Mouse (Mus musculus) intestine, embryonic 15.5 days (tissue): ENCODE data around the gene Hook2. TPM values are rescaled to one million over a fixed set of nuclear protein-coding genes. Genes with fewer than 3 reads are reported as not detected.

Experiments used
- ATAC-seq: fragments of 200-750 bp; cut with Nextera tagmentation; 2 replicates; pipeline ENCODE4 v1.8.0; 2017; ENCODE audit warnings: moderate TSS enrichment, moderate library complexity
- H3K27ac ChIP-seq: fragments of 300-500 bp; sonication (generic); 2 replicates; pipeline ENCODE4 v1.5.1; 2015; ENCODE audit warnings: mild to moderate bottlenecking, inconsistent platforms
- H3K27me3 ChIP-seq: fragments of 300-500 bp; sonication (generic); replicated peaks from 2 replicates; pipeline ENCODE4 v1.6.1; 2015; ENCODE audit warnings: inconsistent platforms
- H3K36me3 ChIP-seq: fragments of 300-500 bp; sonication (generic); 2 replicates; pipeline ENCODE4 v1.6.1; 2015; ENCODE audit warnings: inconsistent platforms
- H3K4me1 ChIP-seq: fragments of 300-500 bp; sonication (generic); replicated peaks from 2 replicates; pipeline ENCODE4 v1.6.1; 2015; ENCODE audit warnings: inconsistent platforms
- H3K4me2 ChIP-seq: fragments of 300-500 bp; sonication (generic); replicated peaks from 2 replicates; pipeline ENCODE4 v1.6.1; 2015; ENCODE audit warnings: mild to moderate bottlenecking, inconsistent platforms
- H3K4me3 ChIP-seq: fragments of 300-500 bp; sonication (generic); replicated peaks from 2 replicates; pipeline ENCODE4 v1.5.1; 2015; ENCODE audit warnings: inconsistent platforms
- H3K9ac ChIP-seq: fragments of 300-500 bp; sonication (generic); 2 replicates; pipeline ENCODE4 v1.6.1; 2015; ENCODE audit warnings: inconsistent platforms
- H3K9me3 ChIP-seq: fragments of 300-500 bp; sonication (generic); 2 replicates; pipeline ENCODE4 v1.6.1; 2016; ENCODE audit warnings: inconsistent platforms
- WGBS: fragments of 180-500 bp; shearing (Covaris S2); methylation state at CpG from one replicate; pipeline ENCODE4 v1.1.7; 2015; 5-methylcytosine and 5-hydroxymethylcytosine counted together
- polyA plus RNA-seq: library from polyadenylated mRNA; unstranded; fragments of >200 nt; fragmentation: Nextera tagmentation; extraction: Ambion mirVana; gene quantifications from 2 replicates; pipeline ENCODE4 v1.2.1, GENCODE M21; 2015

Gene Hook2
- polyA plus RNA-seq: 68.7 and 75.8 TPM in 2 replicates

DNA sequence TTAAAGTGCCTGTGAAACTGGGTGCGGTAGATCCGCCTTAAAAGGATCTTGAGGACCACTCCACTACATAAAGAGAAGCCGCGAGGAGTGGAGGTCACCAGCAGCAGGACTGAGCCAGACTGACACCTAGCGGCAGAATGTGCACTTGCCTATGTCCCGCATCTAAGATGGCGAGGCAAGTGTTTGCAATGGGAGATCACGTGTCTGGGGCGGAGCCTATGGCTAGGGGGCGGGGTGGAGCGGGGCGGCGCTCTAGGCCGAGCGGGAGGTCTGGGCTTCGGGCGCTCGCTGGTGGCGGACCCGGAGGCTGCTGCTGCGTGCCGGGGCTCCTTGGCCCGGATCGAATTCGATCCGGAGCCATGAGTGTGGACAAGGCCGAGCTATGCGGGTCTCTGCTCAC is at the start of gene Hook2:
Gene Hook2, plus strand, starts transcription at position 255 of the 400 bp plus-strand sequence.
- no peaks in the 10 kb centered on the region for H3K27me3 ChIP-seq
- no peaks in the 10 kb centered on the region for H3K36me3 ChIP-seq
- H3K27ac ChIP-seq: peak within 1 kb of the TSS; percentile 90
- under 1% methylated on average over 28 of the region's 28 CpGs for WGBS
- peak within 1 kb of the TSS; percentile 54 for H3K4me3 ChIP-seq
- peak within 1 kb of the TSS; percentile 63 for H3K9ac ChIP-seq
- ATAC-seq: peak; percentile 87
- H3K4me2 ChIP-seq: peak within 1 kb of the TSS; percentile 83
- peaks cover 25% of the 10 kb centered on the region for H3K4me1 ChIP-seq
- H3K9me3 ChIP-seq: no peaks in the 10 kb centered on the region

GRCm38 (mm10) chr8:84943699-84944098 is 46.7 kb upstream of the Hook2 start:
- Histone ChIP-seq H3K36me3 (no peaks in the 10 kb centered on the region), H3K27me3 (peaks cover 48% of the 10 kb centered on the region), H3K27ac (no peak overlapping the region), H3K4me2 (no peak overlapping the region), H3K9me3 (no peaks in the 10 kb centered on the region), H3K4me3 (no peak overlapping the region), H3K4me1 (peaks cover 21% of the 10 kb centered on the region), H3K9ac (no peak overlapping the region)
- no peak for ATAC-seq
- WGBS: 16% methylated on average over 4 of the region's 4 CpGs

DNA sequence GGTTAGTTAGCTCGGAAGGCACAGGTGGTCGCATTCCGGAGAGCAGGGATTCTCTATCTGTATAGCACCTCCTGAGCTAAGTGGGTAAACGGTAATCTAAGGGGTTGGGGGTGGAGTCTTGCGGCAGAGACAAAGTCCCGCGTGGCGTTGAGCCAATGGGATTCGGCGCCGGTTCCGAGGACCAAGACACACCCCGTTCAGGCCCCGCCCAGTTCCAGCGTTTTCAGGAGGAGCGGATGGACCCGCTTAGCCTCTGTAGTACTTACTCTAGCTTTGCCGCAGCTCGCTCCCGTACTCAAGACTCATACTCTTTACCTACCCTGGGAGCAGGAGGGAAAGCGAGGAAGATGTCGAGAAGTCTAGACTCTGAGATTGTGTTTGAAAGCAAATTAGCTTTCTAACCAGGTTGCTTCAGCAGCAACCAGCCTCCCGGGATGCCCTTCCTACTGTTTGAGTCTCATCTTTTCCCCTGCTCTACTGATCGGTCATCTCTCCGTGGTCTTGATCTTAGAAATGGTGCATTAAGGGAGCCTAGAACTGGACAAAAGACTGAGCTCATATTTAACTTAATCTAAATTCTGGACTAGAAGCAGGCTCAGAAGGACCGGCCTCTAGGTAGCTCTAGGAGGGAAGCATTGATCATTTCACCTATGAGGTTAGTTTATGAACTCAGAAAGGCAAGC is 45.8 kb upstream of the Hook2 start:
- peak; percentile 78 for ATAC-seq

DNA sequence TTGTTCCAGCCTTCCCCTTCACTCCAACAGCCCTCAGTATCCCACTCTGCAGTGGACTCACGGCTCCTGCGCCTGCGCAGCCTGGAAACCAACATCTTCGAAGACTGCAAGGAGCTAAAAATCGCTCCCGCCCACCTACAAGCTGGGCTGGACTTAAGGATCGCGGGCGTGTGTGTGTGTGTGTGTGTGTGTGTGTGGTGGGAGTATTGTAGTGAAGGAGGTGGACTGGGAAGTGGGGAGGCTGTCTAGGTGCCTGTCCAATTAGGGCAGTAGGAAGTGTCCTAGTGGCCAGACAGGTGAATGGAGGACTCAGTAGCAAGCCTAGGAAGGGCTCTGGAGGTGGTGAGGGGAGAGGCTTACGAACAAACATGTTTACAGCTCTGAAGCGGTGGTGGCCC is 45.2 kb upstream of the Hook2 start:
- peak; percentile 27; the same call in 1 of the 2 replicates for ATAC-seq
- Histone ChIP-seq H3K9ac (no peak overlapping the region), H3K4me1 (peaks cover 21% of the 10 kb centered on the region), H3K27ac (no peak overlapping the region), H3K4me3 (no peak overlapping the region), H3K4me2 (peak overlapping the region; percentile 74; the same call in 1 of the 2 replicates), H3K9me3 (no peaks in the 10 kb centered on the region), H3K27me3 (peaks cover 53% of the 10 kb centered on the region), H3K36me3 (no peaks in the 10 kb centered on the region)
- WGBS: 3% methylated on average over 11 of the region's 11 CpGs

More for the DNA sequence above, 45.8 kb upstream of the Hook2 start:
- Histone ChIP-seq H3K9me3 (no peaks in the 10 kb centered on the region), H3K4me1 (peaks cover 21% of the 10 kb centered on the region), H3K36me3 (no peaks in the 10 kb centered on the region), H3K4me3 (peak overlapping the region; percentile 9; the same call in 1 of the 2 replicates), H3K9ac (no peak overlapping the region), H3K4me2 (peak overlapping the region; percentile 39), H3K27ac (no peak overlapping the region), H3K27me3 (peaks cover 47% of the 10 kb centered on the region)
- WGBS: 4% methylated on average over 26 of the region's 26 CpGs

GRCm38 (mm10) chr8:84945633-84946527 is 44.5 kb upstream of the Hook2 start:
- peak; percentile 44 for ATAC-seq
- Histone ChIP-seq H3K4me2 (peak overlapping the region; percentile 74), H3K4me3 (peak overlapping the region; percentile 39), H3K27me3 (peaks cover 59% of the 10 kb centered on the region), H3K9ac (no peak overlapping the region), H3K27ac (no peak overlapping the region), H3K36me3 (no peaks in the 10 kb centered on the region), H3K9me3 (no peaks in the 10 kb centered on the region), H3K4me1 (peaks cover 21% of the 10 kb centered on the region)
- WGBS: 1% methylated on average over 51 of the region's 67 CpGs

DNA sequence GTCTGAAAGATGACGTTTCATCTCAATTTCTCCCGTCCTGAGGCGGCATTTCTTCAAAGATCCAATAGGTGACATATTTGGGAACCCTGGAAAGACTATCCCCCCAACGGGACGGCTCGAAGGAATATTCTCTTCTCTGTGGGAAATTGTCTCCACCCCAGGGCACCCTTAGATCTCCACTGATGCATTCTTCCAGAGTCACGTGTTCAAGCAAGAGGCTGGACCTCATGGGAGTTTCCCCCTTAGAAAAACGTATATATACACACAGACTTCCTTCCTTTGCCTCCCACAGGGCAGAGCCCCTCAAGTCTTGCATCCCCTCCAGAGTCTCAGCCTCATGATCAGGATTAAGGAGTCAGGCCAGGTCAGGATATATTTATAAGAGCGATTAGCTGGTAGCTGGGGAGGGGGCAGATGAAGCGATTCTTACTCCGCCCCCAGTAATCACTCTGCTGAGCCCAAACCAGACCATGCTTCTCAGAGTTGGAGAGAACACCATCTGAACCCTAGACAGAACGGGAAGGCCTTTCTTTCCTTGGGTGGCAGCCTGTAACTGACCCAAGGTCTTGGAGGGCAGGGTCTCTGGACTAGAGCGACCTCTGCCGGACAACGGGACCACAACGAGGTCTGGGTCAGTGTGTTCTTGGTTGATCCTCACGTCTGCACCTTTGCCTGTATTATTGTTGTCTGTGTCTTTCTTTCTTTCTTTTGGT is 43.7 kb upstream of the Hook2 start, which contains the start of gene Rtbdn:
Gene Rtbdn, plus strand, starts transcription at position 464 of the 713 bp plus-strand sequence.
- H3K4me1 ChIP-seq: peaks cover 21% of the 10 kb centered on the region
- 14% methylated on average over 17 of the region's 17 CpGs for WGBS
- H3K36me3 ChIP-seq: no peaks in the 10 kb centered on the region
- H3K4me3 ChIP-seq: peak within 1 kb of the TSS; percentile 39
- no peaks in the 10 kb centered on the region for H3K9me3 ChIP-seq
- peak within 1 kb of the TSS; percentile 74 for H3K4me2 ChIP-seq
- ATAC-seq: 0 out of 2 replicates have a peak, but pooled peaks have one; percentile 26
- H3K27ac ChIP-seq: no peak within 1 kb of the TSS
- H3K9ac ChIP-seq: no peak within 1 kb of the TSS
- H3K27me3 ChIP-seq: peaks cover 65% of the 10 kb centered on the region

- Histone ChIP-seq H3K36me3 (no peaks in the 10 kb centered on the region), H3K27me3 (peaks cover 61% of the 10 kb centered on the region), H3K27ac (no peak overlapping the region), H3K4me2 (no peak overlapping the region), H3K9me3 (no peaks in the 10 kb centered on the region), H3K4me1 (peaks cover 21% of the 10 kb centered on the region), H3K4me3 (no peak overlapping the region), H3K9ac (no peak overlapping the region)
- WGBS: 16% methylated on average over 9 of the region's 9 CpGs
- peak; percentile 24; the same call in 1 of the 2 replicates for ATAC-seq
These were observed 43.2 kb upstream of the Hook2 start for GRCm38 (mm10) chr8:84947241-84947545.

GRCm38 (mm10) chr8:84949753-84950152 is 40.6 kb upstream of the Hook2 start:
- no peak overlapping the region for H3K4me3 ChIP-seq
- 24% methylated on average over 12 of the region's 12 CpGs for WGBS
- no peak overlapping the region for H3K9ac ChIP-seq
- H3K27me3 ChIP-seq: peaks cover 53% of the 10 kb centered on the region
- no peak overlapping the region for H3K27ac ChIP-seq
- no peaks in the 10 kb centered on the region for H3K36me3 ChIP-seq
- no peaks in the 10 kb centered on the region for H3K9me3 ChIP-seq
- peaks cover 21% of the 10 kb centered on the region for H3K4me1 ChIP-seq
- ATAC-seq: no peak
- H3K4me2 ChIP-seq: no peak overlapping the region

DNA sequence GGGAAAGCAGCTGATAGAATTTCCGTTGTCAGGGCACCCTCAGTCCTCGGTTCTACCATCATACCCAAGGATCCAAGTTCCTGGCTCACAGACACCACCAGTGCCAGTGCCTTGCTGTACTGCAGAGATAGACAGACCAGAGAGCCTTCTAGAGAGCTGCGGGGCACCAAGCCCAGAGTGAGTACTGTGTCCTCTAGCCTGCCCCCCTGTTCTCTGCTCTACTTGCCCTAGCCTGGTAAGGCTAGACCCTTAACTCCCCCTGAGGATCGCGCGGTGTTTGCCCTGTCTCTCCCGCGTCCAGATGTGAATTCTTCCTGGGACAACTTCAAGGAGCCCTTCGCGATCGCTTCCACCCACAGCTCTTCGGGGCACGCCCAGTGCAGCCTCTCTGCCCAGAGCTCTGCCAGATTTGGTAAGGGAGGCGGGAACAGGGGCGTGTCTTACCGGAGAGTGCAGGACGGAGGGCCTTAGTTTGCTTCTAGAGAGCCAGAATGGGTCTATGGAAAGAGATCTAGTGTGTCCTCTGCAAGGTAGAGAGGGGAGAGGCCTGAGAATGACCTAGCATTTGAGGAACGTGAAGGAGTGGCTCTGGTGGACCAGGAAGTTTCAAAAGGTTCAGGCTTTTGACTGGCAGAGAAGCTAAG is 37.7 kb upstream of the Hook2 start:
- 0 out of 2 replicates have a peak, but pooled peaks cover 5% of the 10 kb centered on the region for H3K4me1 ChIP-seq
- ATAC-seq: peak; percentile 71
- peak overlapping the region; percentile 49 for H3K4me2 ChIP-seq
- H3K36me3 ChIP-seq: no peaks in the 10 kb centered on the region; the same call in 1 of the 2 replicates
- H3K9ac ChIP-seq: no peak overlapping the region
- WGBS: 6% methylated on average over 18 of the region's 18 CpGs
- H3K9me3 ChIP-seq: no peaks in the 10 kb centered on the region
- H3K27ac ChIP-seq: no peak overlapping the region
- H3K27me3 ChIP-seq: peaks cover 27% of the 10 kb centered on the region
- H3K4me3 ChIP-seq: peak overlapping the region; percentile 10; the same call in 1 of the 2 replicates

- peaks cover 15% of the 10 kb centered on the region; the same call in 1 of the 2 replicates for H3K36me3 ChIP-seq
- no peak overlapping the region for H3K27ac ChIP-seq
- no peaks in the 10 kb centered on the region for H3K9me3 ChIP-seq
- no peak overlapping the region for H3K9ac ChIP-seq
- H3K4me2 ChIP-seq: no peak overlapping the region
- H3K4me1 ChIP-seq: 0 out of 2 replicates have a peak, but pooled peaks cover 5% of the 10 kb centered on the region
- no peak for ATAC-seq
- 45% methylated on average over 2 of the region's 2 CpGs for WGBS
- H3K4me3 ChIP-seq: no peak overlapping the region
- 0 out of 2 replicates have a peak, but pooled peaks cover 4% of the 10 kb centered on the region for H3K27me3 ChIP-seq
These were observed 33.6 kb upstream of the Hook2 start for GRCm38 (mm10) chr8:84956768-84957167.

DNA sequence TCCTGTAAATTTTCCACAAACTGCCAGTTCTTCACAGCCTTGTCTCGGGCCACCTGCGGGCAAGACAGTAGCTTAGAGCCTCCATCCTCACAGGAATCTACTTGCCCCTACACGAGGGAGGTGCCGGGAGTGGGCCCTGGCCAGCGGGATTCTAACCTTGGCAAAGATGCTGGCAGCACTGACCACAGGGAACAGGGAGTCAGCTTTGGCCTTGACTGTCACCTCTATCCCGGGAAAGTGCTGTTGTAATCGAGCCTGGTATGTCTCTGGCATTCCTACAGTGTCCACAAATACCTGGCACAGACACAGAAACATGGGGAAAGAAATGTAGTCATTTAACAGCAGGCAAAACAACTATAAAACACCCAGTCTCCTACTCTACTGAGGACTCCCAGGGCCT is 30.6 kb upstream of the Hook2 start:
- Histone ChIP-seq H3K27me3 (no peaks in the 10 kb centered on the region), H3K4me1 (peaks cover under 1% of the 10 kb centered on the region; the same call in 1 of the 2 replicates), H3K27ac (no peak overlapping the region), H3K4me2 (no peak overlapping the region), H3K36me3 (peaks cover 16% of the 10 kb centered on the region; the same call in 1 of the 2 replicates), H3K9me3 (no peaks in the 10 kb centered on the region), H3K4me3 (no peak overlapping the region), H3K9ac (no peak overlapping the region)
- WGBS: 90% methylated on average over 7 of the region's 7 CpGs
- ATAC-seq: no peak
